Mouse (Mus musculus) erythroblast, adult 5-6 weeks (primary cell): ENCODE results near the gene Asl. TPM values are rescaled to one million over a fixed set of nuclear protein-coding genes. Genes with fewer than 3 reads are reported as not detected.

ENCODE experiments used
- ATAC-seq: replicated peaks from 2 replicates; pipeline ENCODE4 v1.8.0; 2016; ENCODE audit warnings: moderate number of reproducible peaks, mild to moderate bottlenecking, moderate TSS enrichment, inconsistent platforms; ENCODE audit not compliant: poor library complexity, low FRiP score, severe bottlenecking
- total RNA-seq, 2 experiments: library from RNA; stranded (forward) in 1 of 2; stranded (reverse) in 1 of 2; fragments of 150-400 nt in 1 of 2; fragments of 200-764, 138-1000 nt in 1 of 2; gene quantifications; 2 replicates each; pipeline versions ENCODE4 v1.2.3 to v1.2.4; 2015 to 2017; ENCODE audit warnings: low replicate concordance in 2 of 2

Gene Asl
- total RNA-seq (2015; ENCODE audit: low replicate concordance) = 1.9 and 11.3 TPM in 2 replicates
- total RNA-seq (2017; ENCODE audit: low replicate concordance) = 2.0 and 2.6 TPM in 2 replicates

GRCm38 (mm10) chr5:130029142-130029897 lies at the start of gene Asl, which contains the start of gene Crcp:
Gene Asl, minus strand, starts transcription at chr5:130029247.
Gene Crcp, plus strand, starts transcription at chr5:130029290.
- ATAC-seq = peak; percentile 92

GRCm38 (mm10) chr5:130078834-130079156 lies 49.7 kb upstream of the Asl start:
- ATAC-seq = peak; percentile 16; the same call in 1 of the 2 replicates

GRCm38 (mm10) chr5:130078096-130078833 lies 49.2 kb upstream of the Asl start:
- ATAC-seq = no peak

GRCm38 (mm10) chr5:130076396-130076795 lies 47.3 kb upstream of the Asl start:
- ATAC-seq = no peak

GRCm38 (mm10) chr5:130074491-130074890 lies 45.4 kb upstream of the Asl start:
- ATAC-seq = no peak

- no peak for ATAC-seq
These were observed 44.0 kb upstream of the Asl start, which contains the start of gene Tpst1 for GRCm38 (mm10) chr5:130073026-130073425. Gene Tpst1, plus strand, starts transcription at chr5:130073326.

GRCm38 (mm10) chr5:130067841-130068264 lies 38.8 kb upstream of the Asl start:
- ATAC-seq = no peak

- ATAC-seq = peak; percentile 66; the same call in 1 of the 2 replicates
These were observed 36.5 kb upstream of the Asl start for GRCm38 (mm10) chr5:130065579-130065978.

- ATAC-seq = no peak
These were observed 34.7 kb upstream of the Asl start for GRCm38 (mm10) chr5:130063760-130064159.

- no peak for ATAC-seq
These were observed 33.0 kb upstream of the Asl start for GRCm38 (mm10) chr5:130062096-130062495.

GRCm38 (mm10) chr5:130060329-130060665 lies 31.2 kb upstream of the Asl start:
- ATAC-seq = no peak

GRCm38 (mm10) chr5:130059413-130060328 lies 30.6 kb upstream of the Asl start:
- no peak for ATAC-seq

- no peak for ATAC-seq
These were observed 27.3 kb upstream of the Asl start for GRCm38 (mm10) chr5:130056303-130056702.

- no peak for ATAC-seq
These were observed 26.6 kb upstream of the Asl start for GRCm38 (mm10) chr5:130055688-130056087.

- ATAC-seq = no peak
These were observed 23.9 kb upstream of the Asl start for GRCm38 (mm10) chr5:130052955-130053354.

- no peak for ATAC-seq
These were observed 23.5 kb upstream of the Asl start for GRCm38 (mm10) chr5:130052510-130052909.

- no peak for ATAC-seq
These were observed 22.2 kb upstream of the Asl start for GRCm38 (mm10) chr5:130051073-130051860.

- ATAC-seq = no peak
These were observed 21.4 kb upstream of the Asl start for GRCm38 (mm10) chr5:130050416-130050815.

- ATAC-seq = no peak
These were observed 19.9 kb upstream of the Asl start for GRCm38 (mm10) chr5:130048786-130049520.
